Mouse (Mus musculus) R1 (cell line): ENCODE measurements at regions not wholly inside any gene's neighbourhood (a gene's known extent, or its start where the extent isn't known, plus 50 kb on each side); places are given as distances from the start of the nearest gene placed in this dataset.
"Not testable (repeated sequence)": the region's sequence is repeated elsewhere in the genome, so short reads cannot be mapped to it uniquely, and the experiment has no call there.

Experiments used
- DNase-seq: peaks from one replicate; pipeline ENCODE4 v3.0.0-alpha.2; 2018; ENCODE audit warnings: low read depth, low spot score

DNA sequence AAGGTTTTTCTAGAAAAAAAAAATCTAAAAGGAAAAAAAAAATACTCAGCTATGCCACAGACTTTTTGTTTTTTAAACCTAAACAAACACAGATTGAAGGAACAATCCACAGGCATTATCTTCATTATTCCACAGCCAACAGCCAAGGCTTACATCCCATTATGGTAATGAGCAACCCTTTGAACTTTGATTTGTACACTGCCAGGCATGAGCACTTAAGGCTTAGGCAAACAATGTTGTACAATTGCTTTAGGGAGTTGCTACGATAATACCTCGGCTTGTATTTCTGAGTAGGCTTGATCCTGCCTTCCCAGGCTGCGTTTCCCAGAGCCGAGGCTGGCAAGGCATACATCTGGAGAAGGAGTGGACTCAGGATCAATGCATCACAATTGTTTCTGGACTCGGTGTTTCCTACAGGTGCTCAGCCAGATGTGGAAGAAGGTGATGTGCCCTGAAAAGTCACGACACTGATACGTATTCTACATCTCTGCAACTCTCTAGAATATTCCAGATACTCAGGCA is 409.0 kb upstream of the Igfbp7 start:
- DNase-seq = no peak

DNA sequence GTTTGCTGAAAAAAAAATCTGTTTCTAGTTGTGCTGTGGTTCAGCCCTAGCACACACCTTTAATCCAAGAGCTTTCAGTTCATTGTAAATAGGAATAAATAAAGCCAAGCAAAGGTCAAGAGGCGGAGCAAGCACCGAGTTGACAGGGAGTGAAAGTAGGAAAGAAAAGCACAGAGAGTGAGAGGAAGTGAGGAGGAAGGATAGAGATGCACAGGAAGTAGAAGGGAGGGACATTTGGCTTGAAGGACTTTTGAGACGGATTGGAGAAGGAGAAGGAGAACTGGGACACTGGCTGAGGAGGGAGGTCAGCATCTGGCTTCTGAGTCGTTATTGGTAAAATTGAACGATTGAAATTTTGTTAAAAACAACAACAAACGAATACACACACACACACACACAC is 402.0 kb upstream of the Igfbp7 start:
- DNase-seq = no peak

DNA sequence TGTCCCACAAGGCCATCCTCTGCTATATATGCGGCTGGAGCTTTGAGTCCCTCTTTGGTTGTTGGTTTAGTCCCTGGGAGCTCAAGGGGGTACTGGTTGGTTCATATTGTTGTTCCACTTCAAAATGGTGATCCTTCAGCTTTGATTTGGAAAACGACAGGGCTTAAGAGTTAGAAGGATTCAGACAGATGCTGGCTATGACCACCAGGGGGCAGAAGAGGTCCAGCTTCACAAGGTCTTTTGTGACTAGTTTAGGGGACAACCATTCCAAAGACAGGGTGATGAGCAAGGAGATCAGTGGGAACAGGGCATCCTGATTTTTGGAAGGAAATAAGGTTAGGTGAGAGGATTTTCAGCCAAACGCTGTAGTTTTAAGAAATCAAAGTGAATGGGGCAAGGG is 399.9 kb upstream of the Igfbp7 start:
- peak; percentile 66 for DNase-seq

DNA sequence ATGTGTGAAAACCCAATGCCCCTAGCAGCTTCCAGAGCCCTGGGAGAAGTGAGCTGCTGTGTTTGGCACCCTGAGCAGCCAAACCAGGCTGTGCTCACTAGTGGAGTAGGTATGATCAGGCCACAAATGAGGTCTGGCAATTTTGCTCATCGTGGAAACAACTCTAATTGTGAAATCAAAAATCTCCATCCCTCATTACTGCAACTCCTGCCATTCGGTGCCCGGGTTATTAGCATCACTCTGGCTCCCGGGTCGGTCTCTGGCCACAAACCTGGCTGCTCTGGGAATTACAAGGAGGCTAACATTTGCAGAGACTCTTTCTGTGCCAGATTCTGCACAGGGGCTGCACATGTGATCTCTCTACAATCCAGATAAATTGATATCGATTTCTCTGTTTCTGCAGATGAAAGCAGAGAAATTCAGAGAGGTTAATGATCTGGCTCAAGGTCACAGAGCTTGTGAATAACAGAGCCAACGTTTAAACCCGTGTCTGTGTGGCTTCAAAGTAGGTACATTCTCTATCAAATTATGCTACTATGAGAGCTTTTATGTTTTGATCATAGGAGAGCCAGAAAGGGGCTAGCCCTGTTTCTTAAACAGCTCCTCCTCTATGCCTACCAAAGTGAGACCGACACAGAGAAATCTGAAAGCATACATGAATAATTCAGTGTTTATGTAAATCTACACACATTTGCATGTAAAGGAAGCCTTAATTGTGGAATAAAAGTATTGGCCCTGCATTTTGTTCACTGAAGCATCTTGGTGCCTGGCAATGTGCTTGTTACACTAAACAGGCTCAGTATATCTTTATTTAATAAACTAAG is 398.7 kb upstream of the Igfbp7 start:
- no peak for DNase-seq

DNA sequence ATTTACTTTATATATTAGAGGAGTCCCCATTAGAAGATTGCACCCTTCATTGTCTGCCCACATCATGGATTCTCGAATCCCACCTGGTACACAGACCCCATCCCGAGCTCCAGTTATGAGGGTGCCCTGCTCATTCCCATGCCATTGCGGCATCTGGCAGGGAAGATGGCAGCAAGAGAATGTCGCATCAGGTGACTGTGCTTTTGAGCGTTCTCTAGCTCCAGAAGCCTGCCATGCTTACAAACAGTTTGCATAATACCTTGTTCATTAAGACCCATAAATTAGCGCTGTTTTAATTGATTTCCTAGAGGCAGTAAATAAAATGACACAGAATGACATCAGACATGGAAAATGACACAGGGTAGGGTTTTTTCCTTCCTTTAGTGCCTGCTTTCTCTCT is 398.0 kb upstream of the Igfbp7 start:
- DNase-seq = no peak

DNA sequence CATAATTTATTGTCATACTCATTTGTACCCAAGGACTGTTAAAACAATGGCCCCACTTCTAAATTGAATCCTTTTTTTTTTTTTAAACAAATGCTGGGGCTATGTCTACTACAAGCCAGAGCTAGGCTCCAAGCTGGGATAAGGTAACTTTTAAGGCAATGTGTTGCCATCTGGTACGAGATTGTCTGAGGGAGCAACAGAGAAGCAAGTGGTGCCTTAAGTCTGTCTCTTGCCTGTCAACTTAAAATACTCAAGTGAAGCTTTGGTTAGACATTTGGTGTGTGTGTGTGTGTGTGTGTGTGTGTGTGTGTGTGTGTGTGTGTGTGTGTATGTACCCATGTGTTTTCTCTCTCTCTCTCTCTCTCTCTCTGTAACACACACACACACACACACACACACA is 397.5 kb upstream of the Igfbp7 start:
- DNase-seq = no peak

DNA sequence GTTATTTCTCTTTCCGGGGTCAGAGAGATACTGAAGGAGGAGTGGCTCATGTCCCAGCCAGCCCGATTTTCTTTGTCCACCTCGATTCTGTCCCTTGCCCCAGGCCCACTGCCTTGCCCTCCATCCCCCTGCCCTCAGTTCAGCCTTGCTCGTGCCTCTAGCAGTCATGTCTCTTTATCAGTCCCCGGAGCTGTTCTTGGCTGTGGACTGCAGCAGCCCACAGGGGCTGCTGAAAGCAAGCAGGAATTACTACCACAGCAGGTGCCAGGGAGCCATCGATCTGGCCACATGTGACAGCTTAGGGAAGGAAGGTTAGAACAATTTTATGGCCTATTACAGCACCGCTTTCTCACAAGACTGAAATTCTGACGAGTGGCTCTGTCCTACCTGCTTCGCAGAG is 396.3 kb upstream of the Igfbp7 start:
- no peak for DNase-seq

DNA sequence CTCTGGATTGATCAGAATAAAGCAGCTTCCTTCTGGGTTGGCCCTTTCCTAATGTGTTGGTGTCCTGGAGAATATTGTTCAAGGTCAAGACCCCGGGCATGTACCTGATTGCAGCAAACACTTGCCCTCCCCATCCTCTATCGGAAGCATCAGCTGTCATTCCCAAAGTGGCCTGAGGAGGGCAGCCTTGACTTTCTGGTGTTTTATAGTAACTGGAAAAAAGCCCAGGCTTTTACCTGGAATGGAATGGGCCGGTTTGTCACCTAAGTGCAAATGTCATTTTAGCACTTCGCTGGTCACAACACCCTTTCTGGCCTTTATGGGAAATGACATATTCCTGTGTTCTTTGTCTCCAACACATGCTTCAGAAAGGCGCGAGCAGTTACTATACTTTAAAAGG is 395.7 kb upstream of the Igfbp7 start:
- peak; percentile 51 for DNase-seq

DNA sequence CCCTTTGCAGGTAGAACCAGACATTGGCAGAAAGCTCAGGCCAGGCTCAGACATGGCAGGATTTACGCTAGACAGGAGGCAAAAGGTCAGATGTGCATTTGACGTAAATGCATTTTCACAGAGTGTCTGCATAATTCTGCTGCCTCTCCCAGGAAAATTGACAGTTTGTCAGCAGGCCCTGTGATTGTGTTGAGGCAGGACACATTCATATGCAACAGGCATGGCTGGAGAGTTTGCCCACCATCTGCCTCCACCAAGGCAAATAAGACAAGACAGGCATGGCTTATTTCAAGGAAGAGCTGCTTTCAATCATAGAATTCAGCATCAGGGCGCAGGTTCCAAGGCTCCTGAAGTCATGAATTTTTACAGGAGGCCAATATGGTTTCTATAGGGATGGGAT is 389.1 kb upstream of the Igfbp7 start:
- DNase-seq = no peak

DNA sequence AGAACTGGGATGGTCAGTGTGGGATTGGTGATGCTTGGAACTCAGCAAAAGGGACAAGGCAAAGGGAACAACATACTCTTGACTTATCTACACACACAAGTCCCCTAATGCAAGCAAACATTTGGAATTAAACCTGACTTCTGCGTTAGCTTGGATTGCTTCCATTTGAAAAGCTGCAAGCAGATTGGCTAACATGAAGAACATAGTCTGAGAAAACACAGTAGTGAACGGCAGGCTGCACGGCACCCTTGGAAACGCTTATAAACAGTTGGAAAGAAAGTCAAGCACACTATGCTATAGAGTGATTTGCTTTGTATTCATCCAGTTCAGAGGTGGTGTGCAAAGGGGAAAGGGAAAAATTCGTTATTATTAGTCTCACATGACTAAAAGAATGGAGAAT is 387.9 kb upstream of the Igfbp7 start:
- DNase-seq = no peak

DNA sequence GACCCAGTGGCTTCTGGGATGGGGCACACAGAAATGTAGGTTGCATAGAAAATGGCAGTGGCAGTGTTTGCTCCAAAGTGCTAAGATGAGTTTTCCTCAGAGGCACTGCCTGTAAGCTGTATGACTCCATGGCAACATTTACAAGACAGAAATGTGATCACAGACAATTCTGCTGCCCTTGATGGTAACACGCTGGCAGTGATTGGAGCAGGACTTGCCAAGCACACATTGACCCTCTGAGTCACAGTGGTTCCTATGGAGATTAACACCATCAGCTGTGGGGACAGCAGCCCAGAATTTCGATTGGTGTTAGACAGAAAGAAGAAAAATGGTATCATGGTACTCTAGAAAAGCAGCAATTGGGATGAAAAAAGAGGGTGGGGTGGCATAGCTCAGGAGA is 376.1 kb upstream of the Igfbp7 start:
- no peak for DNase-seq

DNA sequence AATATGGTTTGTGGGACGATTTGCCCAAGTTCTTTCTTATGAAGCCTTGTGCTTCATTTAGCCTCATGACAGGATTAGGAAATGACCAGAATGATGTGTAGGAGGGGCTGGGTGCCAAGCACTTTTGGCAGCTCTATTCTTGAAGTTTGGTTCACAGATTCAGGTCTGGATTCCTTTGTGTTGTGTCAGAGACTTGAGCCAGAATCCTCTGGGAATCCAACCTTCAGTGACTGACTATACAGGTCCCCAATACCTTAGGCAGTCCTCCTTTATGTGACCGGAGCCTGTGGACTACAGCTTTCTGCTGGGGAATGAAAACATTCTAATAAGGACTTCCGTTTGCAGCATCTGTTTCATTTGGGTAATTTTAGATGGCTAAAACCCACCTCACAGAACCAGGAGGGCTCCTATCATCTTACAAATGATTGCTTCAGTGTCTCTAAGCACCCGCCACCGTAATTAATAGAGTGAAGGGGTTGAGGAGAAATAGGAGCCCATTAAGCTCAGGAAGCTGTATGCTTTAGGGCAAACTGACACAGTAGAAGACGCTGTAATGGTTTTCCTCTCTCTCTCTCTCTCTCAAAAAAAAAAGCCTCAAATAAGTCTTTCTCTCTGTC is 354.7 kb upstream of the Igfbp7 start:
- DNase-seq = no peak

DNA sequence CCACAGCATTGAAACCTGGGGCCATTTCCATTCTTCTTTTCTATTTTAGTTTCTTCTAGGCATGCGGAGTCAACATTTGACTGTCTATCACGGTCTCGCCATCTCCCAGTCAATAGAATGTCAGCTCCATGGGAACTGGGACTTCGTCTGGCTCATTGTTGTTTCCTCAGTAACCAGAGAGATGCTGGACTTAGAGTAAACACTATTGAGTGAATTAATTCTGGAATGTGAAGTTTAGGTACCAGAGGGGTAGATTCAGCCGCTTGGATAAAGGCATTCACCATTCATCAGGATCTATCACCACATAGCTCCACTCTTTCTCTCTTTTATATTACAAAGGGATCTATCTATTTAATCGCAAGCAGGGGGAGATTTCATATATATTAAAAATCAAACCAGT is 354.2 kb upstream of the Igfbp7 start:
- no peak for DNase-seq

DNA sequence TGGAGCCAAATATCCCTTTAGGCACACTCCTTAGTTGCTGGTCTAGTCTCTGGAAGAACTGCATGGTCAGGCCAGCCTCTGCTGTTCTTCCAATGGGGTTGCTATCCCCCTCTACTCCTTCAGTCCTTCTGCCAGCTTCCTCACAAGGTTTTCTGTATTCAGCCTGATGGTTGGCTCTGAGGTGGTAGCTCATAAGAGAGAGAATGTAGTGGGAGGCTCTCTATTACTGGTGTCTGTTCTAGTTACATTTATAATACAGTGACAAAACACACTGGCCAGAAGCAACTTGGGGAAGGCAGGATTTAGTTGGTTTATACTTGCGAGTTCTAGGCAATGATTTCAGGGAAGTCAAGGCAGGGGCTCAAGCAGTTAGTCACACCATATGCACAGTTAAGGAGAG is 341.1 kb upstream of the Igfbp7 start:
- DNase-seq = no peak

DNA sequence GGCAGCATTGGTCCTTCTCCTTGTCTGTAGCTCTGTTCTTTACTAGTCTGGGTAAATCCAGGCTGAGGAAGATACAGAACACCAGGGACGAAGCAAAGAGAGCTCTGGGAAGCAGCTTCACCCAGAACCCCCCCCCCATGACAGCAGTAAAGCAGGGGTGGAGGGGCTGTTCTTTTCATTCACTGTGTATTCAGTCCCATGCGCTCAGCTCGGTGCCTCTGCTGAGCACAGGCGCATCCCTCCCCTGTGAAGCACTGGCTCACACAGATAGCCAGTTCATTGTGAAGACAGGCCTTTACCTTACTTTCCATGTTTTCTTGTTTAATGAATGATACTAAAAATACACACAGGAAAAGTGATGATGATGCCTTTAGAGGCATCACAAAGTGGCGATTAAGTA is 338.8 kb upstream of the Igfbp7 start:
- DNase-seq = no peak

DNA sequence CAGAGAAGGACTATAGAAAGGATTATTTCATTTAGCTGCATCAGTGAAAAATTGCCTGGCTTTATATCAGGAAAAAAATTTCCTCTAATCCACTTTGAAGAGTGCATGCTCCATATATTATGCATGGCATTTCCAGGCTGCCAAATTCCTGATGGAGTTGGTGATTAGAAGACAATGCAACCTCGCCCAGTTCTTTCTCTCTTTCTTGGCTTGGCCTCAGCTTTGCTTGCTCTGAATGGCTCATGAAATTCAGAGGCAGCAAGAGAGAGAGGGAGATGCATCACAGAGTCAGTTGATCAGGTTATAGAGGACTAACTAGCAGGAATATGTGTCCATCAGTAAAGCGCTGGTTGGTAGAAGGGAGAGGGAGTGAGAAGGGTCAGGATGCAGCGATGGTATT is 335.6 kb upstream of the Igfbp7 start:
- DNase-seq = no peak

DNA sequence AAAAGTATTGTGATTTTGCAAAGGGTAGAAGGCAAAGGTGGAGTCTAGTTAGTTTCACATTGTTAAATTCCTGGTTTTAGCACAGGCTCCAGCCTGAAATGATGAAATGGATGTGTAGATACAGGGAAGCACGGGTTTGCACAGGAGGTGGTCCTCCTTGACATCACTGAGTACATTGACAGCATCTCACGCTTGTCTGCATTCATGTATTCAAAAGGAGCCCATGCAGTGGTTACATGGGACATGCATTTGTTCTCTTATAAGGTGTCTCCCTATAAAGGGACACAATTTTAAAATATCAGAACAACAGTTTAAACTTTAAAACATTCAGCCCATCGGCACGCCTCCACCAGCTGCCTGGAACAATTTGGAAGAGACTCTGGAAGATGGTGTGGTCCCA is 322.4 kb upstream of the Igfbp7 start:
- DNase-seq = not testable (repeated sequence)

DNA sequence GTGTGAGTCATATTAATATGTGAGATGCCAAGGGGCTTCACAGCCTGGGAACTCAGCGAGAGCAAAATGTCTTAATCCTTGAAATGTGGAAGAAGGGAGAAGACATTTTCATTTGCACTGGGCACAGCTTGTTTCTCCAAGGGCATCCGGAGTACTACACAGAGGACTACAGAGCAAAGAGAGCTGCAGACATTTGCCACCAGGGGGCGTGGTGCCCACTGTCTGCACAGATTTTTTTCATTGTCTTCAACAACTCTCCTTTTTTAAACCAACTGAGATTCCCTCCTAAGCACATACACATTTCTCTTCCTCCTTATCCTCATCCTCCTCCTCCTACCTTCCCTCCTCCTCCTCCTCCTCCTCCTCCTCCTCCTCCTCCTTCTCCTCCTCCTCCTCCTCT is 273.8 kb upstream of the Igfbp7 start:
- DNase-seq = peak; percentile 6

DNA sequence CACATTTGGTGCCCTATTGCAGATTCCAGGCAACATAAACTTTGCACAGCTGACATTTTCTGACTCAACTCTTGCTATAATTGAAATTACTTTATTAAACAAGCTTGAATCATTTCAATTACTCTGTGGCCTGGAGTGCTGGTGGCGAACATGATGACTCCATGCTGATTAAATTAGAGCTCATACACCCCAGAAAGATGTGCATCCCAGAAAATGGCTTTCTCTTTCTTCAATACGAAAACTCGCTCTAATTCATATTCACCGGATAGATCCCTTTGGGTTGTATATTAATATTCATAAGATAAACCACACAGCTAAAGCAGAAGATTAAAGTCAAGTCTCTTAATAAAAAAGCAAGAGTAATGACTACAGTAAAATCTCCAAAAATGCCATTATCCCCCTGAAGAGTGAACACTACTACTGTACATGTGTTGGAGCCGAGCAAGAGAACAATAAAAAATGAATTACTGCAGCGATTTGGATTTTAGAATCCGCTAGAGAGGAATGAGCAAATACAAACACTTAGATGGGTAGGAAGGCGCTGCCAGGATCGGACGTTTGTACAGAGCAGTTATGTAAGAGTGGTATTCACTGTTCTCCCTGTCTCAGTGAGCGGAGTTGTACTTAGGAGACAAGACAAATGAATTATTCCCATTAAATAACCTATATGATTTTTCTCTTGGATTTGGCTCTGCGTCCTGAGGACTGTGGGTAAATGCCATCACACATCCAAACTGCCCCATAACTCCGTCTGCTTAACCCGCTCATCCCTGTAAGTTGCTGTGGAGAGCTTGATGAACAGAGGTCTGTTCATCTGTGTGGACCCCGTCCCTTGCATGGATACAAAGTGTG is 264.5 kb upstream of the Igfbp7 start:
- no peak for DNase-seq

DNA sequence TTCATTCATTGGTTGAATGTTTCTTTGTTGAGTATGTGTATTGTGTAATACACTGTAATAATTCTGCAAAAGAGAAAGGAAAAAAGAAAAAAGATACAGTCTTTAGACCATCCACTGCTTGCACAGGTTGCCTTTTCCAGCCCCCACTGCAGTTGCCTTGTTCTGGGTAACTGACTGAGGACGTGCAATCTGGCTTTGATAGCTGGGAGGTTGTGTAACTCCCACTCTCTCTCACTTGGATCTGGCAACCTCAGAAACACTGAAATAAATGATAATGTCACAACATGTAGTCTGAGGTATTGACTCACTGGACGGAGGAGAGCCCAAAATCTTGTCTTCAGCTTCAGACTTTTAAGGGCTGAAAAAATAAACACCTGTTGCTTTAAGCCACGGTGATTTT is 255.3 kb upstream of the Igfbp7 start:
- no peak for DNase-seq

DNA sequence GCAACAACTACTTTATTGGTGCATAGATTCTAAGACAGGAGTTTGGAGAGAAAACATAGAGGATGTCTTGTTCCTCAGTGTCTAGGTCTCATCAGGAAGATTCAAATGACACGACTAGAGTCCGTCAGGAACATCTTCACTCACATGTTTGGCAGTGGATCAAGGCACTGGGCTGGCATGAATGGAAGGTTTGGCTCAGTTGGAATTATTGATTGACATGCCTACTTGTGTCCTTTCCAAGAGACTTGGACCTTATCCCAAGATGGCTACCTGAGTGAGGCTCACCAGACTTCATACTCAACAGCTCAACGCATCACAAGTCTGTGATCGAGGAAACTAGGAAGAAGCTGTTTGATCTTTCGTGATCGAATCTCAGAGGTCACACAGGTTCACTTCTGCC is 251.2 kb upstream of the Igfbp7 start:
- no peak for DNase-seq

DNA sequence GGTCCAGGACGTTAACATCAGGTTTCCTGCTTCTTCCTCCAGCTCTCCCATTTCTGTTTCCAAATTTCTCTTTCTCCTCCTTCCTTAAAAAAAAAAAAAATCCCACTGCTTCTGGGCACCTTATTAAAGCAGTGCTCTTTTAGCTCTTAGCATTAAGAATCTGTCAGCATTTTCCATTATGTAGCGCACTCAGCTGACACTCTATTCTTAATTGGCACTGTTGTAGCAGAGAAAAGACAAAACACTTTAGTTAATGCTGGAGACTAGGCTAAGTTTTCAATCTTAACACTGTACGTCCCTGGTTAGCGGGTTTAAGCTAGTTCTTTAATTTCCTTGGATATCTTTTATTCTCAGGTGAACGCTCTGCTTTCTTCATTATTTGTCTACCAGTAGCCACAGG is 236.8 kb upstream of the Igfbp7 start:
- DNase-seq = no peak
